Mouse (Mus musculus): ENCODE measurements at regions not wholly inside any gene's neighbourhood (a gene's known extent, or its start where the extent isn't known, plus 50 kb on each side); places are given as distances from the start of the nearest gene placed in this dataset.
"Not testable (repeated sequence)": the region's sequence is repeated elsewhere in the genome, so short reads cannot be mapped to it uniquely, and the experiment has no call there.

DNA sequence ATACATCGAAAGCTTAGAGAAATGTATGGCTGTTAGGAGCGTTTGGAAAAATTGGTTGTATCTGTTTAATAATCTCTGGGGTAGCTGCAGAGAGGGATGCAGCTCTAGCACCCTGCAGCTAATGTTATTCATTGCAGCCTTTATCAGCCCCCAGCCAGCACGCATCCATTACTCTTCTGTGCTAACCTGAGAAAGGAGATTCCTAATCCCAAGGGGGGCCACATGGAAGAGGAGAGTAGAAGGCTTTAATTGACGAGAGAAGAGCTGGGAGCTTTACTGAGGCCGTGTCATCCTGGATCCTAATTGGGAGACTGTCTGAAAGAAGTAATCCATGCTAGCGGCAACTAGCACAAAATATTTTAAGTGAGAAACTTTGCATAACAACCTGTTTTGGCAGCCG is 60.4 kb upstream of the Tcerg1l start:
- Histone ChIP-seq H3K27me3 (ENCODE audit: control insufficient read depth, insufficient read depth, low read length) (no peaks in the 10 kb centered on the region), H3K27ac (ENCODE audit: insufficient read depth, low read depth, low read length) (no peak overlapping the region), H3K4me1 (ENCODE audit: control insufficient read depth, insufficient read depth, insufficient read length, low read length) (no peaks in the 10 kb centered on the region), H3K36me3 (ENCODE audit: control insufficient read depth, insufficient read depth, low read length) (no peaks in the 10 kb centered on the region), H3K4me3 (ENCODE audit: low read depth, low read length) (no peak overlapping the region)
- TF ChIP-seq POLR2A (IDR thresholded peaks at IDR 0.05; ENCODE audit: low read depth, low read length) (no peak), CTCF (IDR thresholded peaks at IDR 0.05; ENCODE audit: extremely low read depth, insufficient read length, insufficient replicate concordance, low read depth, low read length) (no peak)
- WGBS: 65% methylated on average over 7 of the region's 7 CpGs

DNA sequence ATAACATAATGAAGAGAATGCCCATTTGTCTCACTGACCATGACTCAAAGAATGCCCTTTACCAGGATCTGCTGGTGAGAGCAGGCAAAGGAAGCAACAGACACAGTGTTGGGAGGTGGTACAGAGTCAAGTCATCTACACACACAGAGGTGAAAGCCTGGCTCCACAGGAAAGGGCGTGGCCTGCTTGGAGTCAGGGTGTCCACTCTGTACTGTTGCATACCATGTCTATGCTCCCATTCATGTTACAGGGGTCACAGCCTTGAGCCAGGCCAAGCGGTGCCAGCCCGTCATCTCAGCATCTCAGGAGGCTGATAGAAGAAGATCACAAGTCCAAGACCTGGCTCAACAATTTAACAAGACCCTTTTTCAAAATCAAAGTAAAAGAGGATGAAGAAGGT is 57.8 kb upstream of the Tcerg1l start:
- TF ChIP-seq POLR2A (IDR thresholded peaks at IDR 0.05; ENCODE audit: low read depth, low read length): no peak
- TF ChIP-seq CTCF (IDR thresholded peaks at IDR 0.05; ENCODE audit: extremely low read depth, insufficient read length, insufficient replicate concordance, low read depth, low read length): no peak
- WGBS: 82% methylated on average over 3 of the region's 3 CpGs
- Histone ChIP-seq H3K27ac (ENCODE audit: insufficient read depth, low read depth, low read length) (no peak overlapping the region), H3K27me3 (ENCODE audit: control insufficient read depth, insufficient read depth, low read length) (no peaks in the 10 kb centered on the region), H3K4me1 (ENCODE audit: control insufficient read depth, insufficient read depth, insufficient read length, low read length) (no peaks in the 10 kb centered on the region), H3K4me3 (ENCODE audit: low read depth, low read length) (no peak overlapping the region), H3K36me3 (ENCODE audit: control insufficient read depth, insufficient read depth, low read length) (no peaks in the 10 kb centered on the region)

DNA sequence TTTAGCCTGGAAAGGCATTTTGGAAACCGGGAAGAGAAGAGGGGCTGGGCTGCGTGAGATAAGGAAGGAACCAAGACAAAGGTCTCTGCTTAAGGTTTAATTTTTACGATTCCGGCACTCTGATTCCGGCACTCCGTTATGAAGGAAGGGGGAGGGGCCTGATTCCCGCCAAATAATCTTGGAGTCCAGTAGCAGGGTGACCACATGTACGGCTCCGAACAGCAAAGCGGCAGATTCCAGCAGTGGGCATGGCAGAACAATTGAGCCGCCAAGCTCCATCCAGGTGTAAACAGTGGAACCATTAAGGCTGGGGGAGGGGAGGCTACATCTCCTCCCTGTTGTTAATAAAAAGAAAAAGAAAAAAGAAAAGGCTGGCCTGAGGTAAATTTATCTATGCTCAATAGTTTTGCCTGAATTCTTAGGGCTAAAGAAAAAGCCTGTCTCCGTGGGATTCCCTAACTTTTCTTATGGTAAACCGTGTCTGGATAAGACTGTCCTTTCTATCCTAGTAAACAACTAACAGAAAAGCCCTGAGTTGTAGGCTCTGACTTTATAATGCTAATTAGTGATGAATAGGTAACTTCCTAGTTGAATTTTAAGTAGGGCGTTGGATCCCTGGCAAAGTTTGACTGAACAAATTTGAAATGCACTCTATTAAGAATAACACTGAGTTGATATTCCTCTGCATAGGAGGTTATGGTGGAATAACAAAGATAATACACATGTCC is 57.1 kb upstream of the Tcerg1l start:
- H3K27ac ChIP-seq (ENCODE audit: insufficient read depth, low read depth, low read length); H3K27me3 ChIP-seq (ENCODE audit: control insufficient read depth, insufficient read depth, low read length): not testable (repeated sequence)
- WGBS: 32% methylated on average over 14 of the region's 14 CpGs

DNA sequence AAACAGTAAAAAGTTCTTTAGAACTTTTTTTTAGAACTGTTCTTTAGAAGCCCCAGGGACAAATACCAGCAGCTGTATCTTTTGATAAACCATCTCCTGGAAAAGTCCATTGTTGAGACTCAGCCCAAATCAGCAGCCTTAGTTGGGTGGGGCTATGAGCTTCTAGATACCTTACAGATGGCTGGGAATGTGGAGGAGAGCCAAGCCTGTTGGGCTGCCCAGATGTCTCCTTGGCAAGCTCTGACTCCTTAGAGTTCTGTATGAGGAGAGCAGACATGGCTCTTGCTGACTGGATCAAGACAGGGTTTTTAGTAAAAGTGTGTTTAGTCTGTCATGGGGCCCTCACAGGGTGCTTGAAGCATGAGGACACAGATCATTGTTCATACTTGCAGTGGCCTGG is 53.8 kb upstream of the Tcerg1l start:
- TF ChIP-seq POLR2A (IDR thresholded peaks at IDR 0.05; ENCODE audit: low read depth, low read length) (no peak), CTCF (IDR thresholded peaks at IDR 0.05; ENCODE audit: extremely low read depth, insufficient read length, insufficient replicate concordance, low read depth, low read length) (no peak)
- no peak overlapping the region for H3K27ac ChIP-seq (ENCODE audit: insufficient read depth, low read depth, low read length)
- no peaks in the 10 kb centered on the region for H3K36me3 ChIP-seq (ENCODE audit: control insufficient read depth, insufficient read depth, low read length)

More for the DNA sequence above, 57.1 kb upstream of the Tcerg1l start:
- not testable (repeated sequence) for H3K4me1 ChIP-seq (ENCODE audit: control insufficient read depth, insufficient read depth, insufficient read length, low read length); H3K4me3 ChIP-seq (ENCODE audit: low read depth, low read length); H3K36me3 ChIP-seq (ENCODE audit: control insufficient read depth, insufficient read depth, low read length)

DNA sequence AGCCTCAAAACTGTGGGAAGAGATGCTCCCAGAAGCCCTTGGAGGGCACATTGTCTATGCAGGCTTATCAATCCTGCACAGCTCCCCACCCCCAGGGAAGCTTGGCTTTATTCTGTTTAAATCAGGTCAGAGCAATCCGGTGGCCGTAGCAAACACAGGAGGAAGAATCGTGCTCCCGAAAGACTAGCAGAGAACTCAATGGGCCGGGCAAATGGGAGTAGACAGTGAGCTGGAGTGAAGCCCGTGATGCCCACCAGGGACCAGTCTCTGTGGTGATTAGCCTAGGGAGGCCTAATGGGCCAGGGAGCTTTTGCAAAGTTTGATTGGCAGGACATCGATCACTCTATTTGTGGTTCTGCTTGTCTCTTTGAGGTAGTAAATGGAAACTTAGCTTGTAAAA is 51.0 kb upstream of the Tcerg1l start:
- 80% methylated on average over 7 of the region's 7 CpGs for WGBS
- TF ChIP-seq POLR2A (IDR thresholded peaks at IDR 0.05; ENCODE audit: low read depth, low read length): no peak
- TF ChIP-seq CTCF (IDR thresholded peaks at IDR 0.05; ENCODE audit: extremely low read depth, insufficient read length, insufficient replicate concordance, low read depth, low read length): no peak
- H3K27me3 ChIP-seq (ENCODE audit: control insufficient read depth, insufficient read depth, low read length): no peaks in the 10 kb centered on the region
- no peaks in the 10 kb centered on the region for H3K4me1 ChIP-seq (ENCODE audit: control insufficient read depth, insufficient read depth, insufficient read length, low read length)
- H3K4me3 ChIP-seq (ENCODE audit: low read depth, low read length): no peak overlapping the region
- no peaks in the 10 kb centered on the region for H3K36me3 ChIP-seq (ENCODE audit: control insufficient read depth, insufficient read depth, low read length)
- H3K27ac ChIP-seq (ENCODE audit: insufficient read depth, low read depth, low read length): no peak overlapping the region

More for the DNA sequence above, 53.8 kb upstream of the Tcerg1l start:
- Histone ChIP-seq H3K27me3 (ENCODE audit: control insufficient read depth, insufficient read depth, low read length) (no peaks in the 10 kb centered on the region), H3K4me1 (ENCODE audit: control insufficient read depth, insufficient read depth, insufficient read length, low read length) (no peaks in the 10 kb centered on the region), H3K4me3 (ENCODE audit: low read depth, low read length) (no peak overlapping the region)

Measured in small intestine, adult 2 months (tissue).